Mouse (Mus musculus): Measurements from ENCODE around the gene Gm614.

The Gm614 gene

GRCm38 (mm10) chrX:101256603-101257002 lies 7.2 kb downstream of the Gm614 start:
- no peak for DNase-seq

- DNase-seq = no peak
These were observed 9.1 kb downstream of the Gm614 start for GRCm38 (mm10) chrX:101254740-101255139.

- DNase-seq = peak; percentile 78
These were observed 9.7 kb downstream of the Gm614 start, which contains the start of gene Foxo4 for GRCm38 (mm10) chrX:101253952-101254729. Gene Foxo4, plus strand, starts transcription at chrX:101254528.

- no peak for DNase-seq
These were observed 18.8 kb downstream of the Gm614 start for GRCm38 (mm10) chrX:101245011-101245410.

GRCm38 (mm10) chrX:101222796-101223162 lies 41.0 kb downstream of the Gm614 start:
- no peak for DNase-seq

GRCm38 (mm10) chrX:101221834-101222795 lies 41.7 kb downstream of the Gm614 start, which contains the start of gene Snx12:
Gene Snx12, minus strand, starts transcription at chrX:101222563.
- DNase-seq = peak; percentile 89
